Mouse (Mus musculus): Measurements from ENCODE around the gene Cdh6. TPM values are rescaled to one million over a fixed set of nuclear protein-coding genes. Genes with fewer than 3 reads are reported as not detected.

Gene Cdh6
- 18.2 and 18.4 TPM in 2 replicates for polyA plus RNA-seq (2014; fragmentation: Nextera tagmentation; extraction: Ambion mirVana)

GRCm38 (mm10) chr15:13173071-13173778 lies at the start of gene Cdh6:
Cdh6 (minus strand) TSS chr15:13173675.
- DNase-seq (ENCODE audit: low spot score) = peak; percentile 71
- H3K9ac ChIP-seq = peak within 1 kb of the TSS; percentile 62
- H3K9me3 ChIP-seq (ENCODE audit: control insufficient read depth, low read length) = no peaks in the 10 kb centered on the region
- H3K4me1 ChIP-seq (replicated peaks; ENCODE audit: control insufficient read depth, insufficient read depth, low read length) = 0 out of 2 replicates have a peak, but pooled peaks cover 6% of the 10 kb centered on the region
- WGBS = under 1% methylated on average over 42 of the region's 42 CpGs
- no peaks in the 10 kb centered on the region for H3K27me3 ChIP-seq (ENCODE audit: control insufficient read depth, insufficient read depth, low read length)
- H3K4me2 ChIP-seq (replicated peaks) = peak within 1 kb of the TSS; percentile 86
- H3K27ac ChIP-seq = peak within 1 kb of the TSS; percentile 86
- peak; percentile 89 for ATAC-seq (ENCODE audit: low FRiP score)
- peak within 1 kb of the TSS; percentile 58 for H3K4me3 ChIP-seq (replicated peaks; ENCODE audit: low read length)
- no peaks in the 10 kb centered on the region for H3K36me3 ChIP-seq (replicated peaks; ENCODE audit: control insufficient read depth, insufficient read depth)

GRCm38 (mm10) chr15:13219727-13220454 lies 46.4 kb upstream of the Cdh6 start:
- H3K27me3 ChIP-seq (ENCODE audit: control insufficient read depth, insufficient read depth, low read length) = no peaks in the 10 kb centered on the region
- 49% methylated on average over 9 of the region's 9 CpGs for WGBS
- no peak overlapping the region for H3K4me2 ChIP-seq (replicated peaks)
- no peaks in the 10 kb centered on the region for H3K4me1 ChIP-seq (replicated peaks; ENCODE audit: control insufficient read depth, insufficient read depth, low read length)
- ATAC-seq (ENCODE audit: low FRiP score) (no peak), DNase-seq (ENCODE audit: low spot score) (no peak)
- no peak overlapping the region for H3K4me3 ChIP-seq (replicated peaks; ENCODE audit: low read length)
- H3K36me3 ChIP-seq (replicated peaks; ENCODE audit: control insufficient read depth, insufficient read depth) = no peaks in the 10 kb centered on the region
- H3K9ac ChIP-seq = no peak overlapping the region
- no peaks in the 10 kb centered on the region for H3K9me3 ChIP-seq (ENCODE audit: control insufficient read depth, low read length)
- no peak overlapping the region for H3K27ac ChIP-seq

GRCm38 (mm10) chr15:13217800-13218199 lies 44.3 kb upstream of the Cdh6 start:
- DNase-seq (ENCODE audit: low spot score) = no peak
- H3K9me3 ChIP-seq (ENCODE audit: control insufficient read depth, low read length) = no peaks in the 10 kb centered on the region
- no peaks in the 10 kb centered on the region for H3K27me3 ChIP-seq (ENCODE audit: control insufficient read depth, insufficient read depth, low read length)
- no peak overlapping the region for H3K4me2 ChIP-seq (replicated peaks)
- H3K36me3 ChIP-seq (replicated peaks; ENCODE audit: control insufficient read depth, insufficient read depth) = no peaks in the 10 kb centered on the region
- no peak overlapping the region for H3K4me3 ChIP-seq (replicated peaks; ENCODE audit: low read length)
- no peak for ATAC-seq (ENCODE audit: low FRiP score)
- 35% methylated on average over 3 of the region's 3 CpGs for WGBS
- no peaks in the 10 kb centered on the region for H3K4me1 ChIP-seq (replicated peaks; ENCODE audit: control insufficient read depth, insufficient read depth, low read length)
- H3K9ac ChIP-seq = no peak overlapping the region
- no peak overlapping the region for H3K27ac ChIP-seq

- Histone ChIP-seq H3K9ac (no peak overlapping the region), H3K9me3 (ENCODE audit: control insufficient read depth, low read length) (no peaks in the 10 kb centered on the region), H3K27me3 (ENCODE audit: control insufficient read depth, insufficient read depth, low read length) (no peaks in the 10 kb centered on the region), H3K4me1 (replicated peaks; ENCODE audit: control insufficient read depth, insufficient read depth, low read length) (0 out of 2 replicates have a peak, but pooled peaks cover 3% of the 10 kb centered on the region), H3K27ac (no peak overlapping the region), H3K4me3 (replicated peaks; ENCODE audit: low read length) (no peak overlapping the region), H3K36me3 (replicated peaks; ENCODE audit: control insufficient read depth, insufficient read depth) (no peaks in the 10 kb centered on the region), H3K4me2 (replicated peaks) (no peak overlapping the region)
- no peak for DNase-seq (ENCODE audit: low spot score)
- 16% methylated on average over 1 of the region's 1 CpGs for WGBS
- ATAC-seq (ENCODE audit: low FRiP score) = no peak
Measured at GRCm38 (mm10) chr15:13217161-13217560, 43.7 kb upstream of the Cdh6 start.

- H3K4me2 ChIP-seq (replicated peaks) = no peak overlapping the region
- 37% methylated on average over 1 of the region's 1 CpGs for WGBS
- H3K36me3 ChIP-seq (replicated peaks; ENCODE audit: control insufficient read depth, insufficient read depth) = no peaks in the 10 kb centered on the region
- H3K4me1 ChIP-seq (replicated peaks; ENCODE audit: control insufficient read depth, insufficient read depth, low read length) = 0 out of 2 replicates have a peak, but pooled peaks cover 3% of the 10 kb centered on the region
- DNase-seq (ENCODE audit: low spot score) (no peak), ATAC-seq (ENCODE audit: low FRiP score) (no peak)
- H3K27me3 ChIP-seq (ENCODE audit: control insufficient read depth, insufficient read depth, low read length) = no peaks in the 10 kb centered on the region
- no peak overlapping the region for H3K9ac ChIP-seq
- H3K27ac ChIP-seq = no peak overlapping the region
- no peaks in the 10 kb centered on the region for H3K9me3 ChIP-seq (ENCODE audit: control insufficient read depth, low read length)
- H3K4me3 ChIP-seq (replicated peaks; ENCODE audit: low read length) = no peak overlapping the region
Measured at GRCm38 (mm10) chr15:13212956-13213355, 39.5 kb upstream of the Cdh6 start.

GRCm38 (mm10) chr15:13212027-13212685 lies 38.7 kb upstream of the Cdh6 start:
- no peak for DNase-seq (ENCODE audit: low spot score)
- no peak overlapping the region for H3K27ac ChIP-seq
- 5% methylated on average over 4 of the region's 4 CpGs for WGBS

GRCm38 (mm10) chr15:13210186-13210585 lies 36.7 kb upstream of the Cdh6 start:
- 0 out of 2 replicates have a peak, but pooled peaks cover 3% of the 10 kb centered on the region for H3K4me1 ChIP-seq (replicated peaks; ENCODE audit: control insufficient read depth, insufficient read depth, low read length)
- DNase-seq (ENCODE audit: low spot score) (no peak), ATAC-seq (ENCODE audit: low FRiP score) (no peak)
- no peaks in the 10 kb centered on the region for H3K36me3 ChIP-seq (replicated peaks; ENCODE audit: control insufficient read depth, insufficient read depth)
- WGBS = 84% methylated on average over 6 of the region's 6 CpGs
- H3K4me3 ChIP-seq (replicated peaks; ENCODE audit: low read length) = no peak overlapping the region
- H3K4me2 ChIP-seq (replicated peaks) = no peak overlapping the region
- no peak overlapping the region for H3K9ac ChIP-seq
- H3K9me3 ChIP-seq (ENCODE audit: control insufficient read depth, low read length) = no peaks in the 10 kb centered on the region
- H3K27me3 ChIP-seq (ENCODE audit: control insufficient read depth, insufficient read depth, low read length) = no peaks in the 10 kb centered on the region
- H3K27ac ChIP-seq = no peak overlapping the region

More at GRCm38 (mm10) chr15:13212027-13212685, 38.7 kb upstream of the Cdh6 start:
- Histone ChIP-seq H3K27me3 (ENCODE audit: control insufficient read depth, insufficient read depth, low read length) (no peaks in the 10 kb centered on the region), H3K4me3 (replicated peaks; ENCODE audit: low read length) (no peak overlapping the region), H3K4me1 (replicated peaks; ENCODE audit: control insufficient read depth, insufficient read depth, low read length) (0 out of 2 replicates have a peak, but pooled peaks cover 3% of the 10 kb centered on the region), H3K9me3 (ENCODE audit: control insufficient read depth, low read length) (no peaks in the 10 kb centered on the region), H3K4me2 (replicated peaks) (no peak overlapping the region), H3K9ac (no peak overlapping the region), H3K36me3 (replicated peaks; ENCODE audit: control insufficient read depth, insufficient read depth) (no peaks in the 10 kb centered on the region)
- ATAC-seq (ENCODE audit: low FRiP score) = no peak

- Histone ChIP-seq H3K4me1 (replicated peaks; ENCODE audit: control insufficient read depth, insufficient read depth, low read length) (0 out of 2 replicates have a peak, but pooled peaks cover 3% of the 10 kb centered on the region), H3K36me3 (replicated peaks; ENCODE audit: control insufficient read depth, insufficient read depth) (no peaks in the 10 kb centered on the region), H3K4me3 (replicated peaks; ENCODE audit: low read length) (no peak overlapping the region), H3K27me3 (ENCODE audit: control insufficient read depth, insufficient read depth, low read length) (no peaks in the 10 kb centered on the region), H3K9me3 (ENCODE audit: control insufficient read depth, low read length) (no peaks in the 10 kb centered on the region), H3K27ac (no peak overlapping the region), H3K9ac (no peak overlapping the region), H3K4me2 (replicated peaks) (no peak overlapping the region)
- WGBS = 85% methylated on average over 7 of the region's 7 CpGs
- no peak for DNase-seq (ENCODE audit: low spot score)
- no peak for ATAC-seq (ENCODE audit: low FRiP score)
Measured at GRCm38 (mm10) chr15:13208716-13209115, 35.2 kb upstream of the Cdh6 start.

- Histone ChIP-seq H3K36me3 (replicated peaks; ENCODE audit: control insufficient read depth, insufficient read depth) (no peaks in the 10 kb centered on the region), H3K27me3 (ENCODE audit: control insufficient read depth, insufficient read depth, low read length) (no peaks in the 10 kb centered on the region), H3K27ac (no peak overlapping the region), H3K4me2 (replicated peaks) (no peak overlapping the region), H3K9ac (no peak overlapping the region), H3K9me3 (ENCODE audit: control insufficient read depth, low read length) (no peaks in the 10 kb centered on the region), H3K4me1 (replicated peaks; ENCODE audit: control insufficient read depth, insufficient read depth, low read length) (no peaks in the 10 kb centered on the region), H3K4me3 (replicated peaks; ENCODE audit: low read length) (no peak overlapping the region)
- 15% methylated on average over 1 of the region's 1 CpGs for WGBS
- DNase-seq (ENCODE audit: low spot score) (no peak), ATAC-seq (ENCODE audit: low FRiP score) (no peak)
Measured at GRCm38 (mm10) chr15:13196237-13196636, 22.8 kb upstream of the Cdh6 start.
